Mouse (Mus musculus) testis, adult 2 months (tissue): ENCODE measurements around the gene Kantr. TPM values are rescaled to one million over a fixed set of nuclear protein-coding genes. Genes with fewer than 3 reads are reported as not detected.

ENCODE experiments used
- H3K27ac ChIP-seq: fragments of 200-500 bp; 2 replicates; pipeline ENCODE4 v1.5.1; 2012; ENCODE audit warnings: low read depth, low read length; ENCODE audit not compliant: control insufficient read depth, insufficient read depth
- H3K27me3 ChIP-seq: fragments of 200-500 bp; 2 replicates; pipeline ENCODE4 v1.6.1; 2012; ENCODE audit warnings: mild to moderate bottlenecking, low read length, moderate library complexity; ENCODE audit not compliant: control insufficient read depth, insufficient read depth
- H3K36me3 ChIP-seq: fragments of 200-500 bp; 2 replicates; pipeline ENCODE4 v1.6.1; 2012; ENCODE audit warnings: mild to moderate bottlenecking, low read length; ENCODE audit not compliant: control insufficient read depth, insufficient read depth
- H3K4me1 ChIP-seq: fragments of 200-500 bp; 2 replicates; pipeline ENCODE4 v1.6.1; 2012; ENCODE audit warnings: low read length; ENCODE audit not compliant: control insufficient read depth, insufficient read depth
- H3K4me3 ChIP-seq: fragments of 200-500 bp; 2 replicates; pipeline ENCODE4 v1.5.1; 2012; ENCODE audit warnings: low read depth, mild to moderate bottlenecking, low read length, moderate library complexity, mixed read lengths; ENCODE audit not compliant: control insufficient read depth
- CTCF ChIP-seq: fragments of 200-500 bp; IDR thresholded peaks from 2 replicates; pipeline ENCODE4 v1.5.1; 2012; ENCODE audit warnings: low read depth, mild to moderate bottlenecking, inconsistent platforms, low read length, moderate library complexity; ENCODE audit not compliant: control insufficient read depth, insufficient read depth, insufficient replicate concordance
- POLR2A ChIP-seq: fragments of 200-500 bp; IDR thresholded peaks from 2 replicates; pipeline ENCODE4 v1.6.1; 2012; ENCODE audit warnings: low read depth, mild to moderate bottlenecking, inconsistent platforms, low read length, moderate library complexity; ENCODE audit not compliant: control insufficient read depth
- polyA plus RNA-seq: library from polyadenylated mRNA; depleted of rRNA; stranded (reverse); fragments of >200 nt; gene quantifications from 2 replicates; pipeline ENCODE4 v1.2.3, GENCODE M21; 2012; rRNA removed

Kantr gene
- 1.8 and 2.6 TPM in 2 replicates for polyA plus RNA-seq

DNA sequence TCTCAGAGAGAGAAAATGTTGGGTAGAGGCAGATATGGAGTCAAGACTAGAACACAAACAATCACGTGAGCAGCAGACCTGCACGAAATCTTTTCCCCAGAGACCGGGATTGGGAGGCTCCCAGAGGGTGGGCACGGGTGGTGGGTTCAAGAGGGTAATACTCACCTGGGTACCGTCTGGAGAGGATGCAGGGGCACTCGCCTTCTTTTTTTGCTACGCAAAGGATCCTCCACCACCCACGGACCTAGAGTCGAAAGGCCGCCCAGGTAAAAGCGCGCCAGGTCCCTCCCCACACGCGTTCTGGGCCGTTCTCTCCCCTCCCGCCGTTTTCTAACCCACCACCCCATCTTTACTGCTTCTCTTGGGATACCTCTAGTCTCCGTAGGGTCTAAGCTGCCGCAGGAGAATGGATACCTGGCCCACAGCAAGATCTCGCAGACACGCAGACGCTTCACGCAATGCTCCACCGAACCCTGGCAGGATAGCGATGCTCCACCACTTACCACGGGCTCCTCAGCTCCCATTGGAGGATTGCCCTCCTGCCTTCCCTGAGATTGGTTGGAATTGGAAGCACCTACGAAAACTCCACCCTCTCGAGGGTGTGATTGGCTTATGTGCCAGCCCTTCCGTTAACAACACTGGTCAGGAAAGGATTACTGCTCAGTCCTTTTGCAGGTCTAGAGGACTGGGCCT is at the start of gene Kantr:
TSS of gene Kantr (minus strand) at position 500 of the 693 bp plus-strand sequence.
- no peaks in the 10 kb centered on the region for H3K27me3 ChIP-seq
- H3K36me3 ChIP-seq, result no peaks in the 10 kb centered on the region
- TF ChIP-seq CTCF, result no peak
- peak; percentile 53 for TF ChIP-seq POLR2A
- no peaks in the 10 kb centered on the region for H3K4me1 ChIP-seq
- peak within 1 kb of the TSS; percentile 21; the same call in 1 of the 2 replicates for H3K27ac ChIP-seq
- peak within 1 kb of the TSS; percentile 74 for H3K4me3 ChIP-seq

DNA sequence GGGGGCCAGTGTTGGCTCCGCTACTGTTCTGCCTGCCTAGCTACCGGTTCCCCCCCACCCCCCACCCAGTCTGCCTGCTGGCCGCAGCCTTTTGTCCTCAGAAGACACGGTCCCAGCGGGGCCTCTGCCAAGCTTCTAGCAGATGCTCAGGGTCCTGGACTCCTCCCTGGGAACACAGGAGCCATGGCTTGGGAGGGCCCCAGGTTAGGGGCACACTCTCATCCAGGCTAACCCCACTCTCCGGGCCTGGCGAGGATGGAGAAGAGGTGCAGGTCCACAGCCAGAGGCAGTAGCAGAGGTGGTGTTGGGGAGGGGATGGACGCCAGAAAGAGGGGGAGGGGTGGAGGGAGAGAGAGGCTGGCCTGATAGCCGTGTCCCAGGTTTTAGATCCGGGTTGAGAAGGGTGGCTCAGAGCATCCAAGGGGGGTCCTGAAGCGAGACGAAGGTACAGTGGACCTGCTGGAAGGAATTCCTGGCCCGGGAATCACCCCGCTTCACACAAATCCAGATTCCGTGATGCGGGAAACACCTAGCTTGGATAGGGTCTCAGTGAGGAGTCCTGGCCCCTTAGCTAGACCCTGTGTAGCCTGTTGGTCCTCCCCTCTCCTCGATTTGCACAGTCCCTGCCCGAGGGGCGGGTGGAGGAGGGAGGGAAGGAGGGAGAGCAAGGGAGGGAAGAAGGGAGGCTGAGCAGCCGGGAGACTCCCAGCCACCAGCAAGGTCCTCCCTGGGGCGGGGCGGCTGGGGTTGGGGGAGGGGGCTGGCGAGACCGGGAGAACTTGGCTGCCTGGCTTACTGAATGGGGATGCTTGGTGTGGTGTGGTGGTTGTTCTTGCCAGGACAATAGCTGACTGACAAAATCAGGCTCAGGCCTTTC is 41.3 kb upstream of the Kantr start, which contains the start of gene Gpr173:
TSS of gene Gpr173 (minus strand) at position 308 of the 877 bp plus-strand sequence.
- H3K27me3 ChIP-seq, result no peaks in the 10 kb centered on the region
- TF ChIP-seq POLR2A, result no peak
- no peak for TF ChIP-seq CTCF
- no peaks in the 10 kb centered on the region for H3K36me3 ChIP-seq
- peaks cover 5% of the 10 kb centered on the region for H3K4me1 ChIP-seq
- H3K4me3 ChIP-seq, result peak within 1 kb of the TSS; percentile 56
- H3K27ac ChIP-seq, result no peak within 1 kb of the TSS

DNA sequence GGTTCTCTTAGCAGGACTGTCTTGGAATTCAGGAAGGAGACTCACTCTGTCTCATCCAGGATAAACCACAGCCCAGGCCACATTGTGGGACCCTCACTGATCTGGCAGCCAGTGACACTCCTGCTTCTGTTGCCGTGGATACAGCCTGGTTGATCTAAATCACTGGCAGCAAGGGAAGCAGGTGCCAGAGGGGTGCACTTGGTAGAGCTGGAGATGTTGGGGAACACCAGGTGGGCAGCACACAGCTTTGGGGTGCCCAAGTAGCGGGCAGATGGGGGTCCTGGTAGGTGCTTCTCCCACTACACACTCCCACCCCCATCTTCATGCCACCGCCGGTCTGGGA is 40.7 kb upstream of the Kantr start:
- H3K36me3 ChIP-seq, result no peaks in the 10 kb centered on the region
- TF ChIP-seq POLR2A, result no peak
- TF ChIP-seq CTCF, result no peak
- H3K27me3 ChIP-seq, result no peaks in the 10 kb centered on the region
- H3K4me3 ChIP-seq, result peak overlapping the region; percentile 53; the same call in 1 of the 2 replicates
- no peak overlapping the region for H3K27ac ChIP-seq
- peaks cover 5% of the 10 kb centered on the region for H3K4me1 ChIP-seq

DNA sequence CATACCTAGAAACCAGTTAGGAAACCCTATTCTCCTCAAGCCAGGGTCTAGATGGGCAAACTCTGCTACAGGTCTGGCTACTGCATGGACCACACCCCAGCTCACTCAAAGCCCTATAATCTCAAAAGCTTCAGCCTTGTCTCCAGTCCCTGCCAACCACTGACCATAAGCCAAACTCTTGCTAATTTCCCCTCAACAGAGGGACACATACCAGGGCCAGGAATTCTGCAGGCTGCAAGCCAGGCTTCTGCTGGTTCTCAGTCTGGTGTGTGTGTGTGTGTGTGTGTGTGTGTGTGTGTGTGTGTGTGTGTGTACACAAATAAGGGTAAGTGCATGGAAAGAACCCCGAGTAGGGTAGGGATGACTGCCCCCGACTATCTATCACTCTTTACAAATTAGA is 39.1 kb upstream of the Kantr start:
- TF ChIP-seq POLR2A, result no peak
- no peak for TF ChIP-seq CTCF
- Histone ChIP-seq H3K4me1 (peaks cover 5% of the 10 kb centered on the region), H3K27ac (no peak overlapping the region), H3K27me3 (no peaks in the 10 kb centered on the region), H3K36me3 (no peaks in the 10 kb centered on the region), H3K4me3 (no peak overlapping the region)

DNA sequence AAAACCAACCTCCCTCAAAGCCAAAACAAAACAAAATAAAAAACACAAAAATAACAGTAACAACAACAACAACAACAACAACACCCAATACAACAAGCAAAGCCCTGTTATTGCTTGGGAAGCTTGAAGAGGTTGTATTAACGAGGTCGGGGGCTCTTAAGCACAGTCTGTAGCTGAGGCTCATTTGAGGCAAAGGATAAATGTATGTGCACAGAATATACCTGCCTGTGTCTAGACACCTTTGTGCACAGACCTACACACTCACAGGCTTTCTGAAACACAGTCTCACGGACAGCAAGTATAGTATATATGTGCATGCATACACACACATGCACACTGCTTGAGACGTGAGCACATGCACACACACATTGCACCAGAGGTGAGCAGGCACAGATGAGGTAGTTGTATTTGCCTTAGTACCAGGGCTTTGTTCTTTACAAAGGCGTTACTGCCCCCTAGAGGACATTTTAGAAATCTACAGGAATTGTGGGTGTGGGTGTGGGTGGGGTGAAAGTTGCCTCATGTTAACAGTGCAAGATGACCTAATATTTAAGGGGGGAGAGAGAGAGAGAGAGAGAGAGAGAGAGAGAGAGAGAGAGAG is 25.4 kb upstream of the Kantr start:
- no peak for TF ChIP-seq CTCF
- TF ChIP-seq POLR2A, result no peak
- Histone ChIP-seq H3K4me3 (no peak overlapping the region), H3K27ac (no peak overlapping the region), H3K4me1 (no peaks in the 10 kb centered on the region), H3K36me3 (no peaks in the 10 kb centered on the region), H3K27me3 (no peaks in the 10 kb centered on the region)

DNA sequence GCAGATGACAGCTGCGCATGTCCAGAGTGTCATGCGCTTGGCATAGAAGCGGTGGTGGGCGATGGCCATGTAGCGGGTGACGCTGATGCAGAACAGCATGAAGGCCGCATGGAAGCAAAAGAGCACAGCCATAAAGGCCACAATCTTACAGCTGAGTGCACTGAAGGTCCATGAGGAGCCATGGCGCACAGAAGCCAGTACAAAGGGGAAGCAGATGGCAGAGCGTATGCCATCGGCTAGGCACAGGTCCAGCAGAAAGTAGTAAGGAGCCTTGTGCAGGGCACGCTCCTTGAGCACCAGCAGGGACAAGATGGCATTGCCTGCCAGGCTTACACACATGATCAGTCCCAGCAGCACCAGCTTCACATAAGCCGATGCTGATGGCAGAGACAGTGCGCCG is 19.7 kb upstream of the Kantr start:
- Histone ChIP-seq H3K4me1 (peaks cover 6% of the 10 kb centered on the region), H3K27ac (no peak overlapping the region), H3K4me3 (no peak overlapping the region; the same call in 1 of the 2 replicates), H3K27me3 (no peaks in the 10 kb centered on the region), H3K36me3 (no peaks in the 10 kb centered on the region)
- no peak for TF ChIP-seq POLR2A
- no peak for TF ChIP-seq CTCF

DNA sequence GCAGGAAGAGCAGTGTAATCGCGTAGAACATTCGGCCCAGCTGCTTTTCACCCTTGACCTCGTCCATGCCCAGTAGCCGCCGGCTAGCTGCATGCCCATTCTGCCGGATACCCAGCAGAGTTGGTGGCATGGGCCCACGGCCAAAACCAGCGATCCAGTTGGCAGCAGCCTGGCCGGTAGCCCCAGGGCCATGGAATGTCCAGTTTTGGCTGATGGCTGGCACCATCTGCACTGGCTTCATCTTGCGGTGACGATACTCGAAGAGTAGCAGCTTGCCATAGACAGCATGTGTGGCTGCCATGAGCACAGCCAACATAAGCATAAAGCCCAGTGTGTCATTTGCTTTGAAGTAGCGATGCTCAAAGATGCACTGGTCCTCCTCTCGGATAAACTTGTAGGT is 19.3 kb upstream of the Kantr start:
- Histone ChIP-seq H3K36me3 (no peaks in the 10 kb centered on the region), H3K27me3 (no peaks in the 10 kb centered on the region), H3K27ac (no peak overlapping the region), H3K4me3 (no peak overlapping the region; the same call in 1 of the 2 replicates), H3K4me1 (peaks cover 7% of the 10 kb centered on the region)
- TF ChIP-seq CTCF (no peak), POLR2A (no peak)
